Mouse (Mus musculus) neural tube, embryonic 15.5 days (tissue): ENCODE results near the gene Mfge8. TPM values are rescaled to one million over a fixed set of nuclear protein-coding genes. Genes with fewer than 3 reads are reported as not detected.

ENCODE experiments used
- ATAC-seq: fragments of 200-750 bp; cut with Nextera tagmentation; 2 replicates; pipeline ENCODE4 v1.8.0; 2017; ENCODE audit warnings: mild to moderate bottlenecking, moderate TSS enrichment, moderate library complexity; ENCODE audit not compliant: low FRiP score
- H3K27ac ChIP-seq: fragments of 300-500 bp; sonication (generic); replicated peaks from 2 replicates; pipeline ENCODE4 v1.5.1; 2015; ENCODE audit warnings: mild to moderate bottlenecking, inconsistent platforms
- H3K27me3 ChIP-seq: fragments of 300-500 bp; sonication (generic); replicated peaks from 2 replicates; pipeline ENCODE4 v1.6.1; 2015; ENCODE audit warnings: inconsistent platforms
- H3K36me3 ChIP-seq: fragments of 300-500 bp; sonication (generic); 2 replicates; pipeline ENCODE4 v1.6.1; 2015; ENCODE audit warnings: inconsistent platforms
- H3K4me1 ChIP-seq: fragments of 300-500 bp; sonication (generic); 2 replicates; pipeline ENCODE4 v1.6.1; 2015; ENCODE audit warnings: inconsistent platforms
- H3K4me2 ChIP-seq: fragments of 300-500 bp; sonication (generic); 2 replicates; pipeline ENCODE4 v1.6.1; 2015; ENCODE audit warnings: inconsistent platforms, mild to moderate bottlenecking, moderate library complexity
- H3K4me3 ChIP-seq: fragments of 300-500 bp; sonication (generic); replicated peaks from 2 replicates; pipeline ENCODE4 v1.5.1; 2015; ENCODE audit warnings: mild to moderate bottlenecking, inconsistent platforms
- H3K9ac ChIP-seq: fragments of 300-500 bp; sonication (generic); replicated peaks from 2 replicates; pipeline ENCODE4 v1.6.1; 2015; ENCODE audit warnings: mild to moderate bottlenecking, inconsistent platforms
- H3K9me3 ChIP-seq: fragments of 300-500 bp; sonication (generic); replicated peaks from 2 replicates; pipeline ENCODE4 v1.6.1; 2016; ENCODE audit warnings: inconsistent platforms
- WGBS: fragments of 180-500 bp; shearing (Covaris S2); methylation state at CpG from one replicate; pipeline ENCODE4 v1.1.7; 2015; ENCODE audit warnings: mixed read lengths; 5-methylcytosine and 5-hydroxymethylcytosine counted together
- polyA plus RNA-seq: library from polyadenylated mRNA; unstranded; fragments of >200 nt; fragmentation: Nextera tagmentation; extraction: Ambion mirVana; gene quantifications from 2 replicates; pipeline ENCODE4 v1.2.1, GENCODE M21; 2015

Gene Mfge8
- polyA plus RNA-seq, 1 experiment from 2014 or later = 132 TPM

- Histone ChIP-seq H3K9me3 (no peaks in the 10 kb centered on the region), H3K4me2 (no peak overlapping the region), H3K9ac (no peak overlapping the region), H3K27me3 (no peaks in the 10 kb centered on the region), H3K4me1 (0 out of 2 replicates have a peak, but pooled peaks cover 2% of the 10 kb centered on the region), H3K27ac (no peak overlapping the region), H3K4me3 (no peak overlapping the region), H3K36me3 (no peaks in the 10 kb centered on the region)
- no peak for ATAC-seq
- 39% methylated on average over 4 of the region's 4 CpGs for WGBS
Measured at GRCm38 (mm10) chr7:79113848-79114247, 35.0 kb downstream of the Mfge8 start.

DNA sequence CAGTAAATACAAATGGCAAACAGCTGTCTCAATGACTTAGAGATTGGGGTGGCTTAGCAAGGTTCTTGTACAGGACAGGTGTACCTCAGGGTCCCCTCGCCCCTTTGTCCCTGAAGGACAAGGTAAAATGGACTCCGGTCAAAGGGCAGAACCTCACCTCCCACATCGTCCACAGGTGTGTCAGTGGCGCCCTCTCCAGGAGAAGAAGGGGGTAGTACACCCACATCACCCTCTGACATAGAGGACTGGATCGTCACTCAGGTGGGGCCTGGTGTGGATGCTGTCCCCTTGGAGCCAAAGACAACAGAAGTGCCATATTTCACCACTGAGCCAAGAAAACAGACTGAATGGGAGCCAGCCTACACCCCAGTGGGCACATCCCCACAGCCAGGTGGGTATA, 52.4 kb downstream of the Mfge8 start:
- no peak overlapping the region for H3K9ac ChIP-seq
- H3K9me3 ChIP-seq = no peaks in the 10 kb centered on the region
- WGBS = 69% methylated on average over 5 of the region's 5 CpGs
- no peak overlapping the region for H3K4me2 ChIP-seq
- no peak for ATAC-seq
- H3K4me3 ChIP-seq = no peak overlapping the region
- no peaks in the 10 kb centered on the region for H3K4me1 ChIP-seq
- no peak overlapping the region for H3K27ac ChIP-seq
- H3K27me3 ChIP-seq = no peaks in the 10 kb centered on the region
- no peaks in the 10 kb centered on the region for H3K36me3 ChIP-seq

- no peak overlapping the region for H3K4me2 ChIP-seq
- WGBS = 74% methylated on average over 4 of the region's 4 CpGs
- H3K9me3 ChIP-seq = no peaks in the 10 kb centered on the region
- H3K27ac ChIP-seq = no peak overlapping the region
- H3K27me3 ChIP-seq = no peaks in the 10 kb centered on the region
- H3K4me3 ChIP-seq = no peak overlapping the region
- ATAC-seq = no peak
- no peaks in the 10 kb centered on the region for H3K4me1 ChIP-seq
- H3K9ac ChIP-seq = no peak overlapping the region
- H3K36me3 ChIP-seq = no peaks in the 10 kb centered on the region
Measured at GRCm38 (mm10) chr7:79089111-79089510, 59.7 kb downstream of the Mfge8 start.

Other genes with a start within 250 kb of the Mfge8 start
- gene Isg20, start 235.6 kb downstream of the Mfge8 start, polyA plus RNA-seq = 1.3 and 10.5 TPM in 2 replicates
- gene Acan, start 95.6 kb downstream of the Mfge8 start, polyA plus RNA-seq = 1.6 and 2.6 TPM in 2 replicates
- gene Hapln3, start 18.0 kb downstream of the Mfge8 start, polyA plus RNA-seq = 2.5 and 2.8 TPM in 2 replicates
- 15.6 TPM in 2 replicates for gene Abhd2, start 124.1 kb upstream of the Mfge8 start, polyA plus RNA-seq
- gene Rlbp1, start 238.0 kb upstream of the Mfge8 start, polyA plus RNA-seq = 17.0 and 20.6 TPM in 2 replicates
- gene Fanci, start 242.9 kb upstream of the Mfge8 start, polyA plus RNA-seq = 1.6 and 3.9 TPM in 2 replicates